Mouse (Mus musculus) embryonic facial prominence, embryonic 11.5 days (tissue): ENCODE measurements around the gene Cyyr1. TPM values are rescaled to one million over a fixed set of nuclear protein-coding genes. Genes with fewer than 3 reads are reported as not detected.

Source experiments
- ATAC-seq: fragments of 200-750 bp; cut with Nextera tagmentation; replicated peaks from 2 replicates; pipeline ENCODE4 v1.8.0; 2017; ENCODE audit warnings: low read depth; ENCODE audit not compliant: insufficient number of reproducible peaks, low FRiP score, low TSS enrichment
- DNase-seq: peaks from one replicate; pipeline ENCODE4 v3.0.0-alpha.2; 2015; ENCODE audit warnings: low spot score
- H3K27ac ChIP-seq: fragments of 300-500 bp; sonication (generic); replicated peaks from 2 replicates; pipeline ENCODE4 v1.5.1; 2014; ENCODE audit warnings: mild to moderate bottlenecking, low read depth, low read length, control low read depth
- H3K27me3 ChIP-seq: fragments of 300-500 bp; sonication (generic); 2 replicates; pipeline ENCODE4 v1.6.1; 2014; ENCODE audit warnings: mild to moderate bottlenecking, low read length, moderate library complexity, mixed read lengths; ENCODE audit not compliant: control insufficient read depth, insufficient read depth
- H3K36me3 ChIP-seq: fragments of 300-500 bp; sonication (generic); replicated peaks from 2 replicates; pipeline ENCODE4 v1.6.1; 2014; ENCODE audit warnings: low read depth, mild to moderate bottlenecking, low read length, moderate library complexity, mixed read lengths; ENCODE audit not compliant: control insufficient read depth, insufficient read depth
- H3K4me1 ChIP-seq: fragments of 300-500 bp; sonication (generic); 2 replicates; pipeline ENCODE4 v1.6.1; 2014; ENCODE audit warnings: low read length, mixed read lengths; ENCODE audit not compliant: control insufficient read depth, insufficient read depth
- H3K4me2 ChIP-seq: fragments of 300-500 bp; sonication (generic); 2 replicates; pipeline ENCODE4 v1.6.1; 2014; ENCODE audit warnings: low read depth, mild to moderate bottlenecking, control low read depth, low read length, moderate library complexity
- H3K4me3 ChIP-seq: fragments of 300-500 bp; sonication (generic); 2 replicates; pipeline ENCODE4 v1.5.1; 2014; ENCODE audit warnings: low read depth, low read length, control low read depth
- H3K9ac ChIP-seq: fragments of 300-500 bp; sonication (generic); replicated peaks from 2 replicates; pipeline ENCODE4 v1.6.1; 2014; ENCODE audit warnings: mild to moderate bottlenecking, control low read depth, low read length
- H3K9me3 ChIP-seq: fragments of 300-500 bp; sonication (generic); replicated peaks from 2 replicates; pipeline ENCODE4 v1.6.1; 2016; ENCODE audit warnings: mild to moderate bottlenecking, low read length, inconsistent platforms, mixed read lengths; ENCODE audit not compliant: control insufficient read depth
- WGBS: fragments of 180-500 bp; shearing (Covaris S2); extraction: QIAGEN DNeasy Blood & Tissue Kit; methylation state at CpG from one replicate; pipeline ENCODE4 v1.1.7; 2014; 5-methylcytosine and 5-hydroxymethylcytosine counted together
- polyA plus RNA-seq: library from polyadenylated mRNA; unstranded; fragments of >200 nt; fragmentation: Nextera tagmentation; extraction: Ambion mirVana; gene quantifications from 2 replicates; pipeline ENCODE4 v1.2.1, GENCODE M21; 2014

The Cyyr1 gene
- polyA plus RNA-seq, 1 experiment from 2014 or later: 2.5 TPM

DNA sequence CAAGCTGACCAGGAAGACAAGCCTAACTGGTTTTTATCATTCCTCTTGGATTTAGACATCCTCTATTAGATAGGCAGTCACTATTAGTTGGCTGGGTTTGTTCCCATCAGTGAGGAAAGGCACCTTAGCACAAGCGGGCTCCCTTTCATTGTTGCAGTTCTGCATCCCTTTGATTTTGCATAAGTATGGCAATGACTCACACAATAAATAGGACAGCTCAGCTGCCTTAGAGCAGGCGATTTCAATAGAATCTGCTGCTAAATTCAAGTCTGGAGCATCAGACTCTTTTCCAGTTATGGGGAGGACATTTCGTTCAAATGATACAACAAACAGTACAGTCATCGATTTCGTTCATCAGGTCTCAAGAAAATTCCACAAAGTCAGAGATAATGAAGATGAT is 49.8 kb downstream of the Cyyr1 start:
- no peak for DNase-seq
- no peak for ATAC-seq
- H3K4me3 ChIP-seq: no peak overlapping the region
- no peaks in the 10 kb centered on the region for H3K27me3 ChIP-seq
- 77% methylated on average over 5 of the region's 5 CpGs for WGBS
- H3K9me3 ChIP-seq: no peaks in the 10 kb centered on the region
- no peaks in the 10 kb centered on the region for H3K4me1 ChIP-seq
- no peak overlapping the region for H3K9ac ChIP-seq
- no peak overlapping the region for H3K4me2 ChIP-seq
- no peaks in the 10 kb centered on the region for H3K36me3 ChIP-seq
- no peak overlapping the region for H3K27ac ChIP-seq

DNA sequence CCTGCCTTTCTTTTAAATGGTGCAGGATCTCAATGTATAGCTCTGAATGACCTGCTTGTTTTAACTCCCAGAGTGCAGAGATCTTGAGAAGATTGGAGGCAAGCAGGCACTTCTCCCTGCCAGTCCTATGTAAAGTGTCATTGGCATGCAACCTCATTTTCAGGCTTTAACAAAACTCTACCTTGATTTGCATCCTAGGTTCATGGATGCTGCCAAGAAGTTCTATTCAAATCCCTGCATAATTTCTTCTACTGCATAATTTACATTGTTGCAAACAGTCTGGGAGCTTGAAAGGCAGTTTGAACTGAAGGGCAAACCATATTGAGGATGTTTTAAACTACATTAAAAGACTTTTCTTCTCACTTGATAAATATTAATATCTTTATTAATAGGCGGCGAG is 57.4 kb downstream of the Cyyr1 start:
- Histone ChIP-seq H3K36me3 (no peaks in the 10 kb centered on the region), H3K27me3 (no peaks in the 10 kb centered on the region), H3K9ac (no peak overlapping the region), H3K9me3 (no peaks in the 10 kb centered on the region), H3K4me3 (no peak overlapping the region), H3K4me1 (no peaks in the 10 kb centered on the region), H3K4me2 (no peak overlapping the region), H3K27ac (no peak overlapping the region)
- ATAC-seq: no peak
- WGBS: 84% methylated on average over 2 of the region's 2 CpGs
- no peak for DNase-seq

- Histone ChIP-seq H3K4me1 (no peaks in the 10 kb centered on the region), H3K4me3 (no peak overlapping the region), H3K27me3 (no peaks in the 10 kb centered on the region), H3K36me3 (no peaks in the 10 kb centered on the region), H3K4me2 (no peak overlapping the region), H3K9me3 (no peaks in the 10 kb centered on the region), H3K27ac (no peak overlapping the region), H3K9ac (no peak overlapping the region)
- DNase-seq (no peak), ATAC-seq (no peak)
- 80% methylated on average over 5 of the region's 5 CpGs for WGBS
Measured at GRCm38 (mm10) chr16:85488105-85488607, 65.0 kb downstream of the Cyyr1 start.

DNA sequence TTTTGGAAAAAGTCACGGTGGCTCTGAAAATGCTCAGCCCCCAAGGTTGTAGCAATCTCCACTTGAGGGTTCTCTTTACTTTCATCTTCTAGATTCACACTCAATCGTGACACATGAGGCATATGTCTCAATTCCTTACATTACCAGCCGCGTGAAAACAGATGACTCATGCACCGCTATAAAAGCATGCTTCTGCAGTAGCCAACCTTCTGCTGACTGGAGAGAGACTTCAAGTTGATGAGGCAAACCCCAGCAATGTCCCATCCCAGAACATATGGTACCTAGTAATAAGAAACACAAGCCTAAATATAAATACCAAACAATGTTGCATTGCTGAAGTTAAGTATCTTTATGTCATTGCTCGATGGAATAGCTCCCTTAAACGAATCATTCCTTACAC is 65.9 kb downstream of the Cyyr1 start:
- H3K36me3 ChIP-seq: no peaks in the 10 kb centered on the region
- no peak overlapping the region for H3K9ac ChIP-seq
- WGBS: 92% methylated on average over 7 of the region's 7 CpGs
- no peaks in the 10 kb centered on the region for H3K4me1 ChIP-seq
- DNase-seq: no peak
- no peak overlapping the region for H3K4me2 ChIP-seq
- no peak overlapping the region for H3K27ac ChIP-seq
- H3K27me3 ChIP-seq: no peaks in the 10 kb centered on the region
- H3K9me3 ChIP-seq: no peaks in the 10 kb centered on the region
- no peak overlapping the region for H3K4me3 ChIP-seq
- no peak for ATAC-seq

GRCm38 (mm10) chr16:85484557-85484956 is 68.6 kb downstream of the Cyyr1 start:
- Histone ChIP-seq H3K9me3 (no peaks in the 10 kb centered on the region), H3K4me1 (no peaks in the 10 kb centered on the region), H3K4me3 (no peak overlapping the region), H3K27me3 (no peaks in the 10 kb centered on the region), H3K27ac (no peak overlapping the region), H3K36me3 (no peaks in the 10 kb centered on the region), H3K4me2 (no peak overlapping the region), H3K9ac (no peak overlapping the region)
- WGBS: 86% methylated on average over 4 of the region's 4 CpGs
- ATAC-seq: no peak
- DNase-seq: no peak

DNA sequence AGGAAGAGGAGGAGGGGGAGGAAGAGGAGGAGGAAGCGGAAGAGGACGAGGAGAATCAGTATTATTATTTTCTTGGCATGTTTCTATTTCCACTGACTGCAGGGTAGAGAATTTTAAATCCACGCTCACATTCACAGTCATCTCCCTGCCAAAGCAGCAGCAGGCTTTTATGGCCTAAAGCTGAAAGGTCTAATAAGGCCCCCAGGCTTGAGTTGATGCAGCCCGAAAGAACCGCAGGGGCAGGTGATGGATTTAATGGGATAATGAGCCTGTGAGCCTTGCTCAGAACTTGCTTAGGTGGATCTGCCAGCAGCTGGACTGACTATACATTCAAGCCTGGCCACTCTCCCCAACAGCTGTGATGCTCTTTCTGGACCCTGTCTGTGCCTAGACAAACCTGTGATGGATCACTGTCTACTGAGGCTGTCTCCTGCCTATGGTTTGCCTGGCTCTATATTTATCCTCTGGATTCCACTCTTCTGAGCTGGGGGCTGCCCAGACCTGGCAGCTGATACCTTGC is 78.6 kb downstream of the Cyyr1 start:
- 68% methylated on average over 5 of the region's 5 CpGs for WGBS
- H3K9me3 ChIP-seq: no peaks in the 10 kb centered on the region
- DNase-seq (no peak), ATAC-seq (no peak)
- no peak overlapping the region for H3K4me2 ChIP-seq
- H3K4me1 ChIP-seq: no peaks in the 10 kb centered on the region
- H3K4me3 ChIP-seq: no peak overlapping the region
- H3K36me3 ChIP-seq: no peaks in the 10 kb centered on the region
- H3K27me3 ChIP-seq: no peaks in the 10 kb centered on the region
- no peak overlapping the region for H3K9ac ChIP-seq
- H3K27ac ChIP-seq: no peak overlapping the region

DNA sequence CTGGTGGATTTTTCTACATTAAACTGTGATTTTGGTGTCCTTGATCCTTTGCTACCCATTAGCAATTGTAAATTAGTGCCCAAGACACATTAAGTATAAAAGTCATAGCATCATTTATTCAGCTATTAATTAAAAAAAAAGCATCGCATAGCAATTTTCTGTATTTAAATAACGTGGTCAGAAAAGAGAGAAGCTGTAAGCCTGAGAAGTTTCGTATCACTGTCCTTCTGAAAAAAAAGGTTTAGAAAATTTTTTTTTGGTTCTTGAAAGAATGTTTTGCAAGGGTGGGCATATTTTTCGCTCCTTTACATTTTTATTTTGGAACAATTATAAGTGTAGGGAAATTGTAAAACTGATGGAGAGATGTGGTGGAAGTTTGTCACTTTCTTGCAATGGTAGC is 83.1 kb downstream of the Cyyr1 start:
- Histone ChIP-seq H3K9ac (no peak overlapping the region), H3K4me3 (no peak overlapping the region), H3K27me3 (no peaks in the 10 kb centered on the region), H3K27ac (no peak overlapping the region), H3K9me3 (no peaks in the 10 kb centered on the region), H3K4me1 (no peaks in the 10 kb centered on the region), H3K4me2 (no peak overlapping the region), H3K36me3 (no peaks in the 10 kb centered on the region)
- no peak for DNase-seq
- no peak for ATAC-seq
- 87% methylated on average over 4 of the region's 4 CpGs for WGBS

DNA sequence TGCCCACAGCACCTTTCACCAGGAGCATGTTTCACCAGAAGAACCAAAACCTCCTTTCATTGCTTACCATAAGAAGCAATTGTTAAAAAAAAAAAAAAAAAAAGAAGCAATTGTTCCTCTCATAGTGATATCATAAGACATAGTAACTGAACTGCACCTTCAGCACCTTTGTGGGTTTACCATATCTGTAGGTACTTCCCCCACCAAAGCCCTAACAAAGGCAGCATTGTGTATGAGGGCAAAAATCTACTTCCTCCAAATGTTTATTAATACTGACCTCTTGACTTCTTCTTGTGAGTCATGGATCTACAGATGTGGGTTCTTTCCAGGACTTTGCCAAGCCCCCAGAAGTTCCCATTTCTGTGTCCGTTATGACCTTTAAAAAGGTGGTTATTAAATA is 98.2 kb downstream of the Cyyr1 start:
- Histone ChIP-seq H3K9me3 (no peaks in the 10 kb centered on the region), H3K27ac (no peak overlapping the region), H3K4me2 (no peak overlapping the region), H3K36me3 (no peaks in the 10 kb centered on the region), H3K9ac (no peak overlapping the region), H3K4me3 (no peak overlapping the region), H3K27me3 (no peaks in the 10 kb centered on the region), H3K4me1 (no peaks in the 10 kb centered on the region)
- WGBS: 69% methylated on average over 1 of the region's 1 CpGs
- ATAC-seq (no peak), DNase-seq (no peak)
